Mouse (Mus musculus) kidney, postnatal 0 days (tissue): ENCODE results near the gene Rnf130. TPM values are rescaled to one million over a fixed set of nuclear protein-coding genes. Genes with fewer than 3 reads are reported as not detected.

Experiments used
- ATAC-seq: fragments of 200-750 bp; cut with Nextera tagmentation; replicated peaks from 2 replicates; pipeline ENCODE4 v1.8.0; 2017; ENCODE audit warnings: low read depth, moderate number of reproducible peaks, moderate TSS enrichment, moderate library complexity; ENCODE audit not compliant: low FRiP score
- DNase-seq: peaks from one replicate; pipeline ENCODE4 v3.0.0-alpha.2; 2016; ENCODE audit warnings: low spot score
- H3K27ac ChIP-seq: fragments of 300-500 bp; sonication (generic); 2 replicates; pipeline ENCODE4 v1.5.1; 2014; ENCODE audit warnings: mild to moderate bottlenecking
- H3K27me3 ChIP-seq: fragments of 300-500 bp; sonication (generic); 2 replicates; pipeline ENCODE4 v1.6.1; 2014; ENCODE audit warnings: low read length, mixed read lengths; ENCODE audit not compliant: insufficient read depth
- H3K36me3 ChIP-seq: fragments of 300-500 bp; sonication (generic); 2 replicates; pipeline ENCODE4 v1.6.1; 2014; ENCODE audit warnings: low read length, mixed read lengths; ENCODE audit not compliant: insufficient read depth
- H3K4me1 ChIP-seq: fragments of 300-500 bp; sonication (generic); replicated peaks from 2 replicates; pipeline ENCODE4 v1.6.1; 2014; ENCODE audit warnings: antibody characterized with exemption, low read length, mixed read lengths; ENCODE audit not compliant: insufficient read depth
- H3K4me2 ChIP-seq: fragments of 300-500 bp; sonication (generic); 2 replicates; pipeline ENCODE4 v1.6.1; 2014; ENCODE audit warnings: mild to moderate bottlenecking, low read length, moderate library complexity, mixed read lengths
- H3K4me3 ChIP-seq: fragments of 300-500 bp; sonication (generic); replicated peaks from 2 replicates; pipeline ENCODE4 v1.5.1; 2014; ENCODE audit warnings: low read depth, low read length
- H3K9ac ChIP-seq: fragments of 300-500 bp; sonication (generic); 2 replicates; pipeline ENCODE4 v1.6.1; 2014; ENCODE audit warnings: low read depth, low read length
- H3K9me3 ChIP-seq: fragments of 300-500 bp; sonication (generic); replicated peaks from 2 replicates; pipeline ENCODE4 v1.6.1; 2016; ENCODE audit warnings: low read length, inconsistent platforms, mixed read lengths
- CTCF ChIP-seq: IDR thresholded peaks from 2 replicates; pipeline ENCODE4 v1.5.1; 2016; ENCODE audit warnings: antibody characterized with exemption, low read depth, mild to moderate bottlenecking, moderate library complexity
- WGBS: fragments of 180-500 bp; shearing (Covaris S2); extraction: QIAGEN DNeasy Blood & Tissue Kit; methylation state at CpG from one replicate; pipeline ENCODE4 v1.1.7; 2014; 5-methylcytosine and 5-hydroxymethylcytosine counted together
- polyA plus RNA-seq: library from polyadenylated mRNA; unstranded; fragments of >200 nt; fragmentation: Nextera tagmentation; extraction: Ambion mirVana; gene quantifications from 2 replicates; pipeline ENCODE4 v1.2.1, GENCODE M21; 2015

Gene Rnf130
- polyA plus RNA-seq, 1 experiment from 2014 or later, result 104 TPM

DNA sequence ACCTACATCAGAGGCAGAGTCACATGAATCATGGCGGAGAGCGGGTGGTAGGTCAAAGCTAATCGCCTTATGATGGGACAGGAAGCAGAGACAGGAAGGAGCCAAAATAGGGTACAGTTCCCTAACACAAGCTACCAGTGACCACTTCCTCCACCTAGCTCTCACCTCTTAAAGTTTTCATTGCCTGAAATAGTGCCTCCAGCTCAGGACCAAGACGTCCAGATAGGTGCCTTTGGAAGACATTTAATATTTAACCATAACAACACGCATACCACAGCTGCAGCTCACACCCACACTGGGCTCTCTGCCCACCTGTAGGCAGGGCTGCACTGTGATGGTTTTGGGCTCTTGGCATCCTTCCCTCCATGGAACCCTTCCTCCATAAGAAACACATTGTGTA, 27.8 kb upstream of the Rnf130 start:
- no peak overlapping the region for H3K27ac ChIP-seq
- H3K9me3 ChIP-seq, result no peaks in the 10 kb centered on the region
- no peak overlapping the region for H3K4me2 ChIP-seq
- H3K27me3 ChIP-seq, result no peaks in the 10 kb centered on the region
- no peaks in the 10 kb centered on the region for H3K36me3 ChIP-seq
- TF ChIP-seq CTCF, result no peak
- H3K9ac ChIP-seq, result no peak overlapping the region
- no peak for DNase-seq
- ATAC-seq, result no peak
- no peaks in the 10 kb centered on the region for H3K4me1 ChIP-seq
- H3K4me3 ChIP-seq, result no peak overlapping the region
- 51% methylated on average over 5 of the region's 5 CpGs for WGBS

- H3K4me3 ChIP-seq, result no peak overlapping the region
- H3K9me3 ChIP-seq, result no peaks in the 10 kb centered on the region
- TF ChIP-seq CTCF, result no peak
- H3K4me1 ChIP-seq, result no peaks in the 10 kb centered on the region
- H3K4me2 ChIP-seq, result no peak overlapping the region
- no peaks in the 10 kb centered on the region for H3K36me3 ChIP-seq
- H3K27me3 ChIP-seq, result no peaks in the 10 kb centered on the region
- H3K9ac ChIP-seq, result no peak overlapping the region
- no peak overlapping the region for H3K27ac ChIP-seq
- 85% methylated on average over 4 of the region's 4 CpGs for WGBS
- DNase-seq (no peak), ATAC-seq (no peak)
Measured at GRCm38 (mm10) chr11:50002853-50003252, 22.3 kb upstream of the Rnf130 start.

- no peak overlapping the region for H3K27ac ChIP-seq
- H3K4me1 ChIP-seq, result no peaks in the 10 kb centered on the region
- ATAC-seq (no peak), DNase-seq (no peak)
- no peaks in the 10 kb centered on the region for H3K27me3 ChIP-seq
- no peak for TF ChIP-seq CTCF
- H3K4me3 ChIP-seq, result no peak overlapping the region
- H3K4me2 ChIP-seq, result no peak overlapping the region
- H3K36me3 ChIP-seq, result no peaks in the 10 kb centered on the region
- H3K9me3 ChIP-seq, result no peaks in the 10 kb centered on the region
- 80% methylated on average over 10 of the region's 10 CpGs for WGBS
- no peak overlapping the region for H3K9ac ChIP-seq
Measured at GRCm38 (mm10) chr11:50007776-50008175, 17.4 kb upstream of the Rnf130 start.

GRCm38 (mm10) chr11:50008231-50008630, 16.9 kb upstream of the Rnf130 start:
- H3K9ac ChIP-seq, result no peak overlapping the region
- WGBS, result 34% methylated on average over 5 of the region's 5 CpGs
- H3K4me1 ChIP-seq, result no peaks in the 10 kb centered on the region
- TF ChIP-seq CTCF, result no peak
- DNase-seq (no peak), ATAC-seq (no peak)
- no peaks in the 10 kb centered on the region for H3K27me3 ChIP-seq
- no peak overlapping the region for H3K27ac ChIP-seq
- no peak overlapping the region for H3K4me2 ChIP-seq
- H3K9me3 ChIP-seq, result no peaks in the 10 kb centered on the region
- no peaks in the 10 kb centered on the region for H3K36me3 ChIP-seq
- H3K4me3 ChIP-seq, result no peak overlapping the region

- ATAC-seq, result no peak
- no peak for DNase-seq
- H3K27me3 ChIP-seq, result no peaks in the 10 kb centered on the region
- TF ChIP-seq CTCF, result no peak
- no peaks in the 10 kb centered on the region for H3K9me3 ChIP-seq
- no peak overlapping the region for H3K27ac ChIP-seq
- no peak overlapping the region for H3K4me2 ChIP-seq
- H3K36me3 ChIP-seq, result no peaks in the 10 kb centered on the region
- 87% methylated on average over 6 of the region's 6 CpGs for WGBS
- H3K4me3 ChIP-seq, result no peak overlapping the region
- H3K9ac ChIP-seq, result no peak overlapping the region
- H3K4me1 ChIP-seq, result no peaks in the 10 kb centered on the region
Measured at GRCm38 (mm10) chr11:50013016-50013415, 12.1 kb upstream of the Rnf130 start.

- H3K9ac ChIP-seq, result no peak overlapping the region
- H3K27ac ChIP-seq, result no peak overlapping the region
- H3K36me3 ChIP-seq, result no peaks in the 10 kb centered on the region
- no peaks in the 10 kb centered on the region for H3K4me1 ChIP-seq
- H3K9me3 ChIP-seq, result no peaks in the 10 kb centered on the region
- DNase-seq, result no peak
- H3K4me3 ChIP-seq, result no peak overlapping the region
- no peak overlapping the region for H3K4me2 ChIP-seq
- H3K27me3 ChIP-seq, result no peaks in the 10 kb centered on the region
- WGBS, result 67% methylated on average over 5 of the region's 5 CpGs
- no peak for ATAC-seq
- TF ChIP-seq CTCF, result no peak
Measured at GRCm38 (mm10) chr11:50016503-50016902, 8.6 kb upstream of the Rnf130 start.

- no peak for DNase-seq
- Histone ChIP-seq H3K36me3 (no peaks in the 10 kb centered on the region), H3K27ac (no peak overlapping the region), H3K9me3 (no peaks in the 10 kb centered on the region), H3K4me2 (no peak overlapping the region), H3K4me3 (no peak overlapping the region), H3K9ac (no peak overlapping the region), H3K27me3 (no peaks in the 10 kb centered on the region), H3K4me1 (no peaks in the 10 kb centered on the region)
- no peak for TF ChIP-seq CTCF
- ATAC-seq, result no peak
- WGBS, result 63% methylated on average over 7 of the region's 7 CpGs
Measured at GRCm38 (mm10) chr11:50017511-50017910, 7.6 kb upstream of the Rnf130 start.
